Mouse (Mus musculus): ENCODE results near the gene Nav2. TPM values are rescaled to one million over a fixed set of nuclear protein-coding genes. Genes with fewer than 3 reads are reported as not detected.

Nav2 gene
- polyA plus RNA-seq, 1 experiment from 2014 or later = 34.9 TPM

DNA sequence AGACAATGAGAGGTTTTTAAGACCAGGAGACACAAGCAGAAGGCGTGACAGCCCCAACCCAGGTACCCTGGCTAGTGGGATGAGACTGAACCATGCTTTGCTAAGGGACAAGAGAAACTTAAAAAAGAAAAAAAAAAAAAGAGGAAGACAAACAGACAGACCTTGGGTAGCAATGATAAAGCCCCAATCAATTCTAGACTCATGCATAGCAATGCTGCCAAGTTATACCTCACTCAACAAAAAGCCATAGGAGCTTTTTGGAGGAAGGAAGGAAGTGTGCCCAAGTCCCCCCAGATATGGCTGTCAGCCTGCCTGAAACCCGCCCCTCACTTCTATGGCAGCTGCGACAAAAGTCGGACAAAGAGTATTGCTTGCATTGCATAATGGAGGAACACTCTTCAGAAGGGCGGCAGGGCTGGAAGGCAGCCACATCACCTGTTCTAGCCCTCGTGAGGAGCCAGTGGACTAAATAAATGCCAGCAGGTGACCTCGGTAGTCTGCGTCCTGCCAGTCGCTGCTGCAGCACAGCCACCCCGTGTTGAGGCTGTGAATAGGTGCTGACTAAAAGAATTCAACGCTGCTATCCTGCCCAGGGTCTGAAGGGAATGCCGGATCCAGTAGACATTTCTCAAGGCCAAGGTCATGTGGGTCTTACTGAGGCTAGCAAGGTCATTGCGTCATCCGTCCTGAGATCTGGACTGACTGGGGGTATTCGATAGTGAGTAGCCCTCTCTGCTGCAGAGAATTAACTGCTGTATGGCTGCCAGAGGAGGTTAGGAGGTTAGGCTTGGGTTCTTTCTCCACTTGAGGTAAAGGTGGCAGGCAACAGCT lies 696.7 kb downstream of the Nav2 start:
- H3K9me3 ChIP-seq (ENCODE audit: control insufficient read depth, low read length) = no peaks in the 10 kb centered on the region
- ATAC-seq (ENCODE audit: insufficient number of reproducible peaks, insufficient read depth, low FRiP score, low read depth) = no peak
- peak overlapping the region in 1 of 2 experiments; percentile 3; a peak in 1 of 4 replicates for H3K27ac ChIP-seq (replicated peaks in 1 of 2; ENCODE audit: control insufficient read depth in 1 of 2, insufficient read depth in 1 of 2, low read depth in 2 of 2, low read length in 2 of 2)
- H3K4me2 ChIP-seq (ENCODE audit: low read length) = no peak overlapping the region
- H3K4me1 ChIP-seq (ENCODE audit: control insufficient read depth in 2 of 2, insufficient read depth in 2 of 2, low read length in 2 of 2) = 0 out of 4 replicates have a peak, but pooled peaks cover 0 to 4% of the 10 kb centered on the region in 2 experiments
- H3K9ac ChIP-seq (ENCODE audit: low read length) = no peak overlapping the region
- H3K27me3 ChIP-seq (ENCODE audit: control insufficient read depth, insufficient read depth, low read length) = no peaks in the 10 kb centered on the region
- WGBS = 73% methylated on average over 15 of the region's 15 CpGs
- peaks cover 78% of the 10 kb centered on the region for H3K36me3 ChIP-seq (ENCODE audit: control insufficient read depth, insufficient read depth, low read length)
- H3K4me3 ChIP-seq (ENCODE audit: control insufficient read depth in 1 of 2, insufficient read depth in 1 of 2, low read depth in 1 of 2, low read length in 2 of 2) = no peak overlapping the region

GRCm38 (mm10) chr7:49616258-49616735 lies 707.8 kb downstream of the Nav2 start:
- no peaks in the 10 kb centered on the region for H3K4me1 ChIP-seq (ENCODE audit: control insufficient read depth in 2 of 2, insufficient read depth in 2 of 2, low read length in 2 of 2)
- no peaks in the 10 kb centered on the region for H3K36me3 ChIP-seq (ENCODE audit: control insufficient read depth, insufficient read depth, low read length)
- no peak overlapping the region for H3K9ac ChIP-seq (ENCODE audit: low read length)
- H3K27me3 ChIP-seq (ENCODE audit: control insufficient read depth, insufficient read depth, low read length) = no peaks in the 10 kb centered on the region
- H3K4me3 ChIP-seq (ENCODE audit: control insufficient read depth in 1 of 2, insufficient read depth in 1 of 2, low read depth in 1 of 2, low read length in 2 of 2) = no peak overlapping the region
- WGBS = 13% methylated on average over 6 of the region's 7 CpGs
- no peaks in the 10 kb centered on the region for H3K9me3 ChIP-seq (ENCODE audit: control insufficient read depth, low read length)
- H3K4me2 ChIP-seq (ENCODE audit: low read length) = peak overlapping the region; percentile 29; the same call in 1 of the 2 replicates
- ATAC-seq (ENCODE audit: insufficient number of reproducible peaks, insufficient read depth, low FRiP score, low read depth) = no peak
- H3K27ac ChIP-seq (replicated peaks in 1 of 2; ENCODE audit: control insufficient read depth in 1 of 2, insufficient read depth in 1 of 2, low read depth in 2 of 2, low read length in 2 of 2) = no peak overlapping the region

GRCm38 (mm10) chr7:49617087-49617486 lies 708.6 kb downstream of the Nav2 start:
- no peak overlapping the region for H3K27ac ChIP-seq (replicated peaks in 1 of 2; ENCODE audit: control insufficient read depth in 1 of 2, insufficient read depth in 1 of 2, low read depth in 2 of 2, low read length in 2 of 2)
- ATAC-seq (ENCODE audit: insufficient number of reproducible peaks, insufficient read depth, low FRiP score, low read depth) = no peak
- H3K4me2 ChIP-seq (ENCODE audit: low read length) = no peak overlapping the region
- no peak overlapping the region for H3K9ac ChIP-seq (ENCODE audit: low read length)
- peaks cover under 1% of the 10 kb centered on the region; the same call in 1 of the 2 replicates for H3K27me3 ChIP-seq (ENCODE audit: control insufficient read depth, insufficient read depth, low read length)
- H3K9me3 ChIP-seq (ENCODE audit: control insufficient read depth, low read length) = no peaks in the 10 kb centered on the region
- no peaks in the 10 kb centered on the region for H3K36me3 ChIP-seq (ENCODE audit: control insufficient read depth, insufficient read depth, low read length)
- WGBS = 72% methylated on average over 4 of the region's 4 CpGs
- H3K4me1 ChIP-seq (ENCODE audit: control insufficient read depth in 2 of 2, insufficient read depth in 2 of 2, low read length in 2 of 2) = no peaks in the 10 kb centered on the region
- no peak overlapping the region for H3K4me3 ChIP-seq (ENCODE audit: control insufficient read depth in 1 of 2, insufficient read depth in 1 of 2, low read depth in 1 of 2, low read length in 2 of 2)

DNA sequence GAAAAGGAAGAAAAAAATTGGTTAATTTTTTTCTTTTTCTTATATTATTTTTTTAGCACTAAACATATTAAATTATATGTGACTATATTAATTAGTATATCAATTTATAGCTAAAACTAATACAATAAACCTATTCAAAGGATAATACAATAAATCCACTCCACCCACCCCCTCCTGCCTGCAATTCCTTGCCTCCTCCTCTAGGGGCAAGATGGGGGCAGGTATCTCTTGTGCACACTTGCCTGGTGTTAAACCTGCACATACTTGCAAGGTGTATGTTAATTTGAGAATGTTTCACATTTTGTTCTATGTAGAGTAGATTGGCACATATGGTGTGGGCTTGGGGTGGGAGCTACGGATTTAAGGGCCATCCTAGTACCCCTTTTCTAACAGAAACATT lies 711.6 kb downstream of the Nav2 start:
- Histone ChIP-seq H3K4me2 (ENCODE audit: low read length) (no peak overlapping the region), H3K4me3 (ENCODE audit: control insufficient read depth in 1 of 2, insufficient read depth in 1 of 2, low read depth in 1 of 2, low read length in 2 of 2) (no peak overlapping the region), H3K9ac (ENCODE audit: low read length) (no peak overlapping the region), H3K36me3 (ENCODE audit: control insufficient read depth, insufficient read depth, low read length) (no peaks in the 10 kb centered on the region), H3K27ac (replicated peaks in 1 of 2; ENCODE audit: control insufficient read depth in 1 of 2, insufficient read depth in 1 of 2, low read depth in 2 of 2, low read length in 2 of 2) (no peak overlapping the region), H3K9me3 (ENCODE audit: control insufficient read depth, low read length) (no peaks in the 10 kb centered on the region), H3K27me3 (ENCODE audit: control insufficient read depth, insufficient read depth, low read length) (peaks cover 6% of the 10 kb centered on the region; the same call in 1 of the 2 replicates), H3K4me1 (ENCODE audit: control insufficient read depth in 2 of 2, insufficient read depth in 2 of 2, low read length in 2 of 2) (no peaks in the 10 kb centered on the region)
- WGBS = 65% methylated on average over 1 of the region's 1 CpGs
- no peak for ATAC-seq (ENCODE audit: insufficient number of reproducible peaks, insufficient read depth, low FRiP score, low read depth)

- peaks cover 86% of the 10 kb centered on the region for H3K27me3 ChIP-seq (ENCODE audit: control insufficient read depth, insufficient read depth, low read length)
- WGBS = 12% methylated on average over 9 of the region's 9 CpGs
- H3K4me2 ChIP-seq (ENCODE audit: low read length) = no peak overlapping the region
- H3K27ac ChIP-seq (replicated peaks in 1 of 2; ENCODE audit: control insufficient read depth in 1 of 2, insufficient read depth in 1 of 2, low read depth in 2 of 2, low read length in 2 of 2) = no peak overlapping the region
- no peaks in the 10 kb centered on the region for H3K36me3 ChIP-seq (ENCODE audit: control insufficient read depth, insufficient read depth, low read length)
- no peak overlapping the region; a peak in 1 of 4 replicates for H3K4me3 ChIP-seq (ENCODE audit: control insufficient read depth in 1 of 2, insufficient read depth in 1 of 2, low read depth in 1 of 2, low read length in 2 of 2)
- H3K9ac ChIP-seq (ENCODE audit: low read length) = no peak overlapping the region
- ATAC-seq (ENCODE audit: insufficient number of reproducible peaks, insufficient read depth, low FRiP score, low read depth) = no peak
- H3K4me1 ChIP-seq (ENCODE audit: control insufficient read depth in 2 of 2, insufficient read depth in 2 of 2, low read length in 2 of 2) = peaks cover 6 to 18% of the 10 kb centered on the region in 2 experiments; a peak in 3 of 4 replicates
- H3K9me3 ChIP-seq (ENCODE audit: control insufficient read depth, low read length) = 0 out of 2 replicates have a peak, but pooled peaks cover 2% of the 10 kb centered on the region
These were observed 723.4 kb downstream of the Nav2 start for GRCm38 (mm10) chr7:49631885-49632284.

- 0 out of 2 replicates have a peak, but pooled peaks cover 2% of the 10 kb centered on the region for H3K9me3 ChIP-seq (ENCODE audit: control insufficient read depth, low read length)
- H3K36me3 ChIP-seq (ENCODE audit: control insufficient read depth, insufficient read depth, low read length) = no peaks in the 10 kb centered on the region
- no peak for ATAC-seq (ENCODE audit: insufficient number of reproducible peaks, insufficient read depth, low FRiP score, low read depth)
- peaks cover 6 to 18% of the 10 kb centered on the region in 2 experiments; a peak in 3 of 4 replicates for H3K4me1 ChIP-seq (ENCODE audit: control insufficient read depth in 2 of 2, insufficient read depth in 2 of 2, low read length in 2 of 2)
- H3K4me3 ChIP-seq (ENCODE audit: control insufficient read depth in 1 of 2, insufficient read depth in 1 of 2, low read depth in 1 of 2, low read length in 2 of 2) = peak overlapping the region in 1 of 2 experiments; percentile 0; a peak in 1 of 4 replicates
- WGBS = 1% methylated on average over 24 of the region's 24 CpGs
- peaks cover 91% of the 10 kb centered on the region for H3K27me3 ChIP-seq (ENCODE audit: control insufficient read depth, insufficient read depth, low read length)
- no peak overlapping the region for H3K9ac ChIP-seq (ENCODE audit: low read length)
- H3K4me2 ChIP-seq (ENCODE audit: low read length) = no peak overlapping the region
- H3K27ac ChIP-seq (replicated peaks in 1 of 2; ENCODE audit: control insufficient read depth in 1 of 2, insufficient read depth in 1 of 2, low read depth in 2 of 2, low read length in 2 of 2) = no peak overlapping the region
These were observed 723.9 kb downstream of the Nav2 start for GRCm38 (mm10) chr7:49632391-49632790.

- under 1% methylated on average over 33 of the region's 33 CpGs for WGBS
- Histone ChIP-seq H3K36me3 (ENCODE audit: control insufficient read depth, insufficient read depth, low read length) (no peaks in the 10 kb centered on the region), H3K4me3 (ENCODE audit: control insufficient read depth in 1 of 2, insufficient read depth in 1 of 2, low read depth in 1 of 2, low read length in 2 of 2) (peak overlapping the region; percentile 30 to 45)
These were observed 725.0 kb downstream of the Nav2 start for GRCm38 (mm10) chr7:49633375-49633956.

More at GRCm38 (mm10) chr7:49633375-49633956, 725.0 kb downstream of the Nav2 start:
- Histone ChIP-seq H3K4me2 (ENCODE audit: low read length) (peak overlapping the region; percentile 72), H3K9me3 (ENCODE audit: control insufficient read depth, low read length) (0 out of 2 replicates have a peak, but pooled peaks cover 2% of the 10 kb centered on the region), H3K9ac (ENCODE audit: low read length) (peak overlapping the region; percentile 5; the same call in 1 of the 2 replicates), H3K27ac (replicated peaks in 1 of 2; ENCODE audit: control insufficient read depth in 1 of 2, insufficient read depth in 1 of 2, low read depth in 2 of 2, low read length in 2 of 2) (no peak overlapping the region), H3K27me3 (ENCODE audit: control insufficient read depth, insufficient read depth, low read length) (peaks cover 82% of the 10 kb centered on the region), H3K4me1 (ENCODE audit: control insufficient read depth in 2 of 2, insufficient read depth in 2 of 2, low read length in 2 of 2) (peaks cover 6 to 19% of the 10 kb centered on the region in 2 experiments; a peak in 3 of 4 replicates)
- ATAC-seq (ENCODE audit: insufficient number of reproducible peaks, insufficient read depth, low FRiP score, low read depth) = no peak
